Mouse (Mus musculus) stomach, embryonic 16.5 days (tissue): ENCODE measurements at regions not wholly inside any gene's neighbourhood (a gene's known extent, or its start where the extent isn't known, plus 50 kb on each side); places are given as distances from the start of the nearest gene placed in this dataset.

ENCODE experiments used
- ATAC-seq: fragments of 200-750 bp; cut with Nextera tagmentation; 2 replicates; pipeline ENCODE4 v1.8.0; 2017; ENCODE audit warnings: moderate number of reproducible peaks, moderate TSS enrichment; ENCODE audit not compliant: insufficient read depth, low FRiP score
- H3K27ac ChIP-seq: fragments of 300-500 bp; sonication (generic); 2 replicates; pipeline ENCODE4 v1.5.1; 2014; ENCODE audit warnings: low read length
- H3K27me3 ChIP-seq: fragments of 300-500 bp; sonication (generic); 2 replicates; pipeline ENCODE4 v1.6.1; 2014; ENCODE audit warnings: low read length, control low read depth, mixed read lengths; ENCODE audit not compliant: control insufficient read depth, insufficient read depth
- H3K36me3 ChIP-seq: fragments of 300-500 bp; sonication (generic); 2 replicates; pipeline ENCODE4 v1.6.1; 2014; ENCODE audit warnings: low read length; ENCODE audit not compliant: control insufficient read depth, insufficient read depth
- H3K4me1 ChIP-seq: fragments of 300-500 bp; sonication (generic); 2 replicates; pipeline ENCODE4 v1.6.1; 2014; ENCODE audit warnings: low read length, control low read depth, mixed read lengths; ENCODE audit not compliant: control insufficient read depth, insufficient read depth
- H3K4me2 ChIP-seq: fragments of 300-500 bp; sonication (generic); 2 replicates; pipeline ENCODE4 v1.6.1; 2014; ENCODE audit warnings: low read depth, low read length, mixed read lengths
- H3K4me3 ChIP-seq: fragments of 300-500 bp; sonication (generic); replicated peaks from 2 replicates; pipeline ENCODE4 v1.5.1; 2014; ENCODE audit warnings: mild to moderate bottlenecking, low read length
- H3K9ac ChIP-seq: fragments of 300-500 bp; sonication (generic); 2 replicates; pipeline ENCODE4 v1.6.1; 2014; ENCODE audit warnings: low read length
- H3K9me3 ChIP-seq: fragments of 300-500 bp; sonication (generic); replicated peaks from 2 replicates; pipeline ENCODE4 v1.6.1; 2016; ENCODE audit warnings: low read length, control low read depth; ENCODE audit not compliant: control insufficient read depth
- WGBS: fragments of 180-500 bp; shearing (Covaris S2); extraction: QIAGEN DNeasy Blood & Tissue Kit; methylation state at CpG from one replicate; pipeline ENCODE4 v1.1.7; 2014; 5-methylcytosine and 5-hydroxymethylcytosine counted together

GRCm38 (mm10) chr15:62163203-62163602 lies 1240.4 kb upstream of the A1bg start:
- no peak overlapping the region for H3K27ac ChIP-seq
- no peaks in the 10 kb centered on the region for H3K4me1 ChIP-seq
- no peaks in the 10 kb centered on the region for H3K36me3 ChIP-seq
- no peaks in the 10 kb centered on the region for H3K9me3 ChIP-seq
- H3K4me3 ChIP-seq, result no peak overlapping the region
- H3K9ac ChIP-seq, result no peak overlapping the region
- ATAC-seq, result no peak
- 84% methylated on average over 5 of the region's 5 CpGs for WGBS
- no peak overlapping the region for H3K4me2 ChIP-seq
- H3K27me3 ChIP-seq, result no peaks in the 10 kb centered on the region

DNA sequence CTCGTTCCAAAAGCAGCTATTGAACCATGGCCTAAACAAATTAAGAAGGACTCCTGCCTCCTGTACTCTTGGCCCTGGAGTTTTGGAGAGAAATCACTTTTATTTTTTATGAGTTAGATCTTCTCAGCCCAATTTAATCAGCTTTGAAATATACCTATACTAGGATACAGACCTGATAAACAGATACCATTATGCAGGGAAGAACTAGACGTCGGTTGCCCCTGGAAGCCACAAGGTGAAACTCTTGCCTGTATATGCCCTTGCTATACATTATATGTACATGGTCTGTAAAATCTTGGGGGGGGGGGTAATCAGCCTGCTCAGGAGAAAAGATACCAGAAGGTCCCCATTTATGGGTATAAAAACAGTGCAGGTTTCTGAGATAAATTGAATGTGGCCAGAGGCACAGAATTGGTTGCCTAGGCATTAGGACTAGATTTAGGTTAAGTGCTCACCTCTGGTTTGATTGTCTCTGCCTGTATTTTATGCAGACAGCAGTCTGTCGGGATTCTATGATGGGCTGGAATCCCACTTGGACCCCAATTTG lies 1239.9 kb upstream of the A1bg start:
- H3K27ac ChIP-seq, result no peak overlapping the region
- H3K4me2 ChIP-seq, result no peak overlapping the region
- no peak for ATAC-seq
- H3K4me1 ChIP-seq, result no peaks in the 10 kb centered on the region
- H3K4me3 ChIP-seq, result no peak overlapping the region
- H3K27me3 ChIP-seq, result no peaks in the 10 kb centered on the region
- H3K9ac ChIP-seq, result no peak overlapping the region
- no peaks in the 10 kb centered on the region for H3K9me3 ChIP-seq
- no peaks in the 10 kb centered on the region for H3K36me3 ChIP-seq
- WGBS, result 83% methylated on average over 4 of the region's 4 CpGs

DNA sequence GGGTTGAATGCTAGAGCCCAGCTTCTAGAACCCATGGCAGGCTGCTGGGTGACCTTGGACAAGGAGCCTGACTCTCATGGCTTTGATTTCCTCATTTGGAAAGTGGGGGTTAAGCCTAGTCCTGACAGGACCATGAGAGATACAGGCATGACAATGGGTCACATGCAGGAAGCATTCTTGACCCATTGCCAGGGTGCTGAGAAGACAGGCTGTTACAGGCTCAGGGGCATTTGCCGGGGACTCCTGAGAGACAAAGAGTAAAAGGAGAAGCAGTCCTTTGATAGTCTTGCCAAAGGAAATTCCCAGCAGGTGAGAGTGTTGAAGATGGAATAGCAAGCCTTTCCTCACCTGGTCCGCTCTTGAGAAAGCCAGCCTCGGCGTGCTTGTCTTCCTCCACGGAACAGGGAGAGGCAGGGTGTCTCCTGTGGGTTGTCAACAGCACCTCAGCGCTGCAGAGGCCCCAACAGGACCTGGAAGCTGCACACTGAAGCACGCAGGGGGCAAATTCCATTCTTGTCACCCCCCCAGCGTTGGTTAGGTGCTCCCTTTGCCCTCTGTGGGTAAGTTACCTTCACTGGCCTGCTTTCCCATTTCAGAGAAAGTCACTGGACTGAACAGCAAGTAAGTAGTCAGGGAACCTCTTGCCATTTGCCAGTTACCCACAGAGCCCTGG lies 1239.3 kb upstream of the A1bg start:
- Histone ChIP-seq H3K9ac (no peak overlapping the region), H3K4me1 (no peaks in the 10 kb centered on the region), H3K9me3 (no peaks in the 10 kb centered on the region), H3K27me3 (no peaks in the 10 kb centered on the region), H3K36me3 (no peaks in the 10 kb centered on the region), H3K4me2 (no peak overlapping the region), H3K4me3 (no peak overlapping the region), H3K27ac (no peak overlapping the region)
- WGBS, result 68% methylated on average over 8 of the region's 8 CpGs
- no peak for ATAC-seq

DNA sequence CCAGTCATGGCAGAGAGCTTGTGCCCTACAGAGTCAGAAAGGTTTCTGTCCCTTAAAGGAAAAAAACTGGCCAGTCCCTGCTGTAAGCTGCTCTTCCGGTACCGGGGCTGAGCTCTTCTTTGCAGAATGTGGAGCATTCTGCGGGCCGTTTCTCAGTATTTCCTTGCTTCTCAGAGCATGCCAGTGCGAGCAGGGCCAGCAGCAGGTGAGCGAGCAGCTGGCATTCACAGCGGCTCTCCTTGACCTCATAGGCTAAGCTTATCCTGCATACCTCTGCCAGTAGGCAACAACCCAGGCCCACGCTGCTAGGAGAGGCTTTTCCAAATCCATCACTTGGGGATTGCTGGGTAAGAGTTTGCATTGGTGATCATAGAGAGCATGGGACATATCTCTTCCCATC lies 1238.2 kb upstream of the A1bg start:
- ATAC-seq, result no peak
- H3K9ac ChIP-seq, result no peak overlapping the region
- 86% methylated on average over 8 of the region's 8 CpGs for WGBS
- H3K27me3 ChIP-seq, result no peaks in the 10 kb centered on the region
- no peak overlapping the region for H3K27ac ChIP-seq
- H3K4me2 ChIP-seq, result no peak overlapping the region
- no peaks in the 10 kb centered on the region for H3K9me3 ChIP-seq
- no peak overlapping the region for H3K4me3 ChIP-seq
- H3K4me1 ChIP-seq, result no peaks in the 10 kb centered on the region
- H3K36me3 ChIP-seq, result no peaks in the 10 kb centered on the region

GRCm38 (mm10) chr15:62158875-62159675 lies 1236.3 kb upstream of the A1bg start:
- WGBS, result 69% methylated on average over 8 of the region's 8 CpGs
- Histone ChIP-seq H3K27ac (no peak overlapping the region), H3K36me3 (no peaks in the 10 kb centered on the region), H3K4me3 (no peak overlapping the region), H3K4me2 (no peak overlapping the region), H3K27me3 (no peaks in the 10 kb centered on the region), H3K9me3 (no peaks in the 10 kb centered on the region), H3K4me1 (no peaks in the 10 kb centered on the region), H3K9ac (no peak overlapping the region)
- peak; percentile 58; the same call in 1 of the 2 replicates for ATAC-seq

DNA sequence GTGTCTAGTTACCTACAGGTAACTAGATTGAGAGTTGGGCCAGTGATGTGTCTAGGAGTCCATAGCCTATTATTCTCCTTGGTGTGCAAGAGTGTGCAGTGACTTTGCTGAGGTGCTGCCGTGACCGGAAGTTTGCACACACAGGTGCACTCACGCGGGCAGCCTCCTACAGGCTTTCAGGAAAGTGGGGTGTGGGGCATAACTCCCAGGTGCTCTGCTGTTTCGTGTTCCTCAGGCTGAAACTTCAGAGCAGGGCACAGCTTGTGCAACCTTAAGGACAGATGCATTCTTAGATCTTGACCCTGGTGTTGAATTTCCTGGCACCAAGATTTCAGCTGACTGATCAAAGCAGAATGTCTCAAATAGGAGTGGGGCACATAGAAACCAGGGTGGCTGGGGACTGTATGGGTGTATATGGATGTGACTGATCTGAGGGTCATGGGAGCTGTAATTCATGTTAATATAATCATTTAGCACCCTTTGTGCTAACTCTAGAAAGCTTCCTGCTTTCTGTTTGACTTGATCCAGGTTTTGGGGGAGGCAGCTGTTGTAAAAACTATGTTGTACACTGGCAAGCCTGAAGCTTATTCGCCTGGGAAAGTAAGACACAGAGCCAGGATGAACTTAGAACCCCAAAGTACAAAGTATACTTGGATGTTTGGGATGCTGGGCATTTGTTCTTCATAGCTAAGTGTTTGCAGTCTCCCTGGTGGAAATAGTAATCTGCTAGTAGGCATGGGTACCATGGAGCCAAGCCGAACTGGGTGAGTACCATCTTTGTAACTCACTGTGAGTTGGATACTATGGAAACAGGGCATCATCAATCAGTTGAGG lies 1234.6 kb upstream of the A1bg start:
- no peaks in the 10 kb centered on the region for H3K27me3 ChIP-seq
- no peaks in the 10 kb centered on the region for H3K4me1 ChIP-seq
- WGBS, result 84% methylated on average over 7 of the region's 7 CpGs
- H3K36me3 ChIP-seq, result no peaks in the 10 kb centered on the region
- no peak overlapping the region for H3K4me2 ChIP-seq
- no peaks in the 10 kb centered on the region for H3K9me3 ChIP-seq
- ATAC-seq, result no peak
- no peak overlapping the region for H3K4me3 ChIP-seq
- no peak overlapping the region for H3K27ac ChIP-seq
- no peak overlapping the region for H3K9ac ChIP-seq

- H3K4me1 ChIP-seq, result no peaks in the 10 kb centered on the region
- no peaks in the 10 kb centered on the region for H3K36me3 ChIP-seq
- no peak for ATAC-seq
- no peak overlapping the region for H3K4me2 ChIP-seq
- H3K9ac ChIP-seq, result no peak overlapping the region
- no peaks in the 10 kb centered on the region for H3K27me3 ChIP-seq
- no peak overlapping the region for H3K27ac ChIP-seq
- no peak overlapping the region for H3K4me3 ChIP-seq
- no peaks in the 10 kb centered on the region for H3K9me3 ChIP-seq
- 57% methylated on average over 9 of the region's 9 CpGs for WGBS
These were observed 1230.4 kb upstream of the A1bg start for GRCm38 (mm10) chr15:62153222-62153621.

- no peak overlapping the region for H3K9ac ChIP-seq
- no peaks in the 10 kb centered on the region for H3K27me3 ChIP-seq
- H3K4me1 ChIP-seq, result no peaks in the 10 kb centered on the region
- no peaks in the 10 kb centered on the region for H3K36me3 ChIP-seq
- H3K27ac ChIP-seq, result no peak overlapping the region
- no peak for ATAC-seq
- H3K4me3 ChIP-seq, result no peak overlapping the region
- 94% methylated on average over 2 of the region's 2 CpGs for WGBS
- no peak overlapping the region for H3K4me2 ChIP-seq
- H3K9me3 ChIP-seq, result no peaks in the 10 kb centered on the region
These were observed 1229.3 kb upstream of the A1bg start for GRCm38 (mm10) chr15:62152133-62152532.

- no peak overlapping the region for H3K27ac ChIP-seq
- 73% methylated on average over 3 of the region's 3 CpGs for WGBS
- H3K36me3 ChIP-seq, result no peaks in the 10 kb centered on the region
- no peak for ATAC-seq
- H3K4me3 ChIP-seq, result no peak overlapping the region
- H3K4me2 ChIP-seq, result no peak overlapping the region
- H3K9me3 ChIP-seq, result no peaks in the 10 kb centered on the region
- H3K27me3 ChIP-seq, result no peaks in the 10 kb centered on the region
- no peaks in the 10 kb centered on the region for H3K4me1 ChIP-seq
- no peak overlapping the region for H3K9ac ChIP-seq
These were observed 1228.9 kb upstream of the A1bg start for GRCm38 (mm10) chr15:62151690-62152089.
